Mouse (Mus musculus): Measurements from ENCODE around the gene Ntn5. TPM values are rescaled to one million over a fixed set of nuclear protein-coding genes. Genes with fewer than 3 reads are reported as not detected.
A peak's percentile ranks its signal among the peaks of the same experiment; 100 is the strongest.
"Not testable (repeated sequence)": the region's sequence is repeated elsewhere in the genome, so short reads cannot be mapped to it uniquely, and the experiment has no call there.

Ntn5 gene
- polyA plus RNA-seq (2017; shearing (Covaris generic)) = not detected

GRCm38 (mm10) chr7:45683396-45684050 lies at the start of gene Ntn5:
TSS of gene Ntn5 (plus strand) at chr7:45684022.
- ATAC-seq = no peak

- peak; percentile 73 for ATAC-seq
Observed at GRCm38 (mm10) chr7:45634946-45635681, 48.7 kb upstream of the Ntn5 start.

GRCm38 (mm10) chr7:45635711-45636688 lies 47.8 kb upstream of the Ntn5 start:
- ATAC-seq = no peak

GRCm38 (mm10) chr7:45637710-45638109 lies 46.1 kb upstream of the Ntn5 start:
- ATAC-seq = no peak

GRCm38 (mm10) chr7:45638623-45639401 lies 45.0 kb upstream of the Ntn5 start:
- ATAC-seq = no peak

GRCm38 (mm10) chr7:45639561-45640027 lies 44.2 kb upstream of the Ntn5 start, which contains the start of gene Mamstr:
TSS of gene Mamstr (plus strand) at chr7:45639977.
- no peak for ATAC-seq

- no peak for ATAC-seq
Observed at GRCm38 (mm10) chr7:45640191-45640957, 43.4 kb upstream of the Ntn5 start.

- no peak for ATAC-seq
Observed at GRCm38 (mm10) chr7:45641391-45642040, 42.3 kb upstream of the Ntn5 start.

GRCm38 (mm10) chr7:45642083-45642482 lies 41.7 kb upstream of the Ntn5 start:
- ATAC-seq = no peak

GRCm38 (mm10) chr7:45642503-45643255 lies 41.1 kb upstream of the Ntn5 start:
- no peak for ATAC-seq

GRCm38 (mm10) chr7:45643441-45644178 lies 40.2 kb upstream of the Ntn5 start:
- peak; percentile 96 for ATAC-seq

- no peak for ATAC-seq
Observed at GRCm38 (mm10) chr7:45644183-45644582, 39.6 kb upstream of the Ntn5 start.

GRCm38 (mm10) chr7:45644872-45645590 lies 38.8 kb upstream of the Ntn5 start:
- ATAC-seq = no peak

GRCm38 (mm10) chr7:45645591-45645971 lies 38.2 kb upstream of the Ntn5 start:
- no peak for ATAC-seq

- no peak for ATAC-seq
Observed at GRCm38 (mm10) chr7:45646671-45647070, 37.2 kb upstream of the Ntn5 start.

GRCm38 (mm10) chr7:45649351-45649750 lies 34.5 kb upstream of the Ntn5 start:
- ATAC-seq = no peak

GRCm38 (mm10) chr7:45650484-45650883 lies 33.3 kb upstream of the Ntn5 start:
- ATAC-seq = not testable (repeated sequence)

- ATAC-seq = no peak
Observed at GRCm38 (mm10) chr7:45654424-45655047, 29.3 kb upstream of the Ntn5 start.
